Mouse (Mus musculus) limb, embryonic 12.5 days (tissue): ENCODE data around the gene Rmdn2. TPM values are rescaled to one million over a fixed set of nuclear protein-coding genes. Genes with fewer than 3 reads are reported as not detected.

Experiments
- ATAC-seq: fragments of 200-750 bp; cut with Nextera tagmentation; 2 replicates; pipeline ENCODE4 v1.8.0; 2017; ENCODE audit warnings: low read depth, moderate TSS enrichment; ENCODE audit not compliant: insufficient number of reproducible peaks, insufficient read depth, low FRiP score, low TSS enrichment
- H3K27ac ChIP-seq: fragments of 300-500 bp; sonication (generic); 2 replicates; pipeline ENCODE4 v1.5.1; 2016; ENCODE audit warnings: mild to moderate bottlenecking, moderate library complexity
- H3K27me3 ChIP-seq: fragments of 300-500 bp; sonication (generic); 2 replicates; pipeline ENCODE4 v1.6.1; 2016; ENCODE audit warnings: mild to moderate bottlenecking, moderate library complexity
- H3K36me3 ChIP-seq: fragments of 300-500 bp; sonication (generic); 2 replicates; pipeline ENCODE4 v1.6.1; 2016; ENCODE audit warnings: mild to moderate bottlenecking, moderate library complexity
- H3K4me1 ChIP-seq: fragments of 300-500 bp; sonication (generic); replicated peaks from 2 replicates; pipeline ENCODE4 v1.6.1; 2016
- H3K4me2 ChIP-seq: fragments of 300-500 bp; sonication (generic); 2 replicates; pipeline ENCODE4 v1.6.1; 2016; ENCODE audit warnings: mild to moderate bottlenecking, moderate library complexity
- H3K4me3 ChIP-seq: fragments of 300-500 bp; sonication (generic); replicated peaks from 2 replicates; pipeline ENCODE4 v1.5.1; 2016; ENCODE audit warnings: mild to moderate bottlenecking
- H3K9ac ChIP-seq: fragments of 300-500 bp; sonication (generic); replicated peaks from 2 replicates; pipeline ENCODE4 v1.6.1; 2016; ENCODE audit warnings: mild to moderate bottlenecking, moderate library complexity
- H3K9me3 ChIP-seq: fragments of 300-500 bp; sonication (generic); 2 replicates; pipeline ENCODE4 v1.6.1; 2016; ENCODE audit warnings: mild to moderate bottlenecking, moderate library complexity
- whole genome bisulfite sequencing: fragments of 180-500 bp; shearing (Covaris S2); methylation state at CpG from one replicate; pipeline ENCODE4 v1.1.7; 2016; 5-methylcytosine and 5-hydroxymethylcytosine counted together
- polyA plus RNA-seq: library from polyadenylated mRNA; unstranded; fragments of >200 nt; fragmentation: Nextera tagmentation; extraction: Ambion mirVana; gene quantifications from 2 replicates; pipeline ENCODE4 v1.2.1, GENCODE M21; 2016

Rmdn2 gene
- polyA plus RNA-seq, 1 experiment from 2014 or later = 8.7 TPM

GRCm38 (mm10) chr17:79618455-79618854, 6.8 kb downstream of the Rmdn2 start:
- ATAC-seq = no peak
- Histone ChIP-seq H3K27ac (no peak overlapping the region), H3K4me1 (no peaks in the 10 kb centered on the region; the same call in 1 of the 2 replicates), H3K9ac (no peak overlapping the region), H3K4me3 (no peak overlapping the region), H3K27me3 (no peaks in the 10 kb centered on the region), H3K36me3 (no peaks in the 10 kb centered on the region), H3K4me2 (no peak overlapping the region), H3K9me3 (no peaks in the 10 kb centered on the region)
- 92% methylated on average over 10 of the region's 10 CpGs for WGBS

GRCm38 (mm10) chr17:79618984-79619383, 7.3 kb downstream of the Rmdn2 start:
- ATAC-seq = no peak

DNA sequence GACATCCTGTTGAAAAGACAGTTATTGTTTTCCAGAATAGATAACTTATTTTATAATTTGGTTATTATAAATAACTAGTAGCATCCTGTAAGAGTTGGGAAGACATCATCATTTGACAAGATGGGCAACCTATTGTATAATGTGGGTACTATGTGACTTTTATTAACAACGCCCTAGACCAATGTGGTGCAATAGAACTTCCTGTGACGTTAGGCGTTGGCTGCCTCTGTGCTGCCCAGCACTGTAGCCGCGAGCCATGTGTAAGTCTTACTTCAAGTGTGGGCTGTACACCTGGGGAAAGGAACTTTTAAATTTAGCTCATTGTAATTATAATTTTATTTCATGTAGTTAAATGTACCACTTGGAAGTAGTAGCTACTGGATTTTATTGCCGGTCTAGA, 10.4 kb downstream of the Rmdn2 start:
- no peaks in the 10 kb centered on the region for H3K27me3 ChIP-seq
- no peaks in the 10 kb centered on the region for H3K9me3 ChIP-seq
- H3K4me3 ChIP-seq = no peak overlapping the region
- no peak for ATAC-seq
- no peak overlapping the region for H3K27ac ChIP-seq
- no peaks in the 10 kb centered on the region for H3K36me3 ChIP-seq
- no peaks in the 10 kb centered on the region for H3K4me1 ChIP-seq
- H3K4me2 ChIP-seq = no peak overlapping the region
- no peak overlapping the region for H3K9ac ChIP-seq
- 91% methylated on average over 6 of the region's 6 CpGs for WGBS

More at GRCm38 (mm10) chr17:79618984-79619383, 7.3 kb downstream of the Rmdn2 start:
- H3K4me3 ChIP-seq = no peak overlapping the region
- no peaks in the 10 kb centered on the region; the same call in 1 of the 2 replicates for H3K4me1 ChIP-seq
- WGBS = 92% methylated on average over 5 of the region's 5 CpGs
- H3K9me3 ChIP-seq = no peaks in the 10 kb centered on the region
- H3K4me2 ChIP-seq = no peak overlapping the region
- no peaks in the 10 kb centered on the region for H3K36me3 ChIP-seq
- no peaks in the 10 kb centered on the region for H3K27me3 ChIP-seq
- H3K27ac ChIP-seq = no peak overlapping the region
- no peak overlapping the region for H3K9ac ChIP-seq

DNA sequence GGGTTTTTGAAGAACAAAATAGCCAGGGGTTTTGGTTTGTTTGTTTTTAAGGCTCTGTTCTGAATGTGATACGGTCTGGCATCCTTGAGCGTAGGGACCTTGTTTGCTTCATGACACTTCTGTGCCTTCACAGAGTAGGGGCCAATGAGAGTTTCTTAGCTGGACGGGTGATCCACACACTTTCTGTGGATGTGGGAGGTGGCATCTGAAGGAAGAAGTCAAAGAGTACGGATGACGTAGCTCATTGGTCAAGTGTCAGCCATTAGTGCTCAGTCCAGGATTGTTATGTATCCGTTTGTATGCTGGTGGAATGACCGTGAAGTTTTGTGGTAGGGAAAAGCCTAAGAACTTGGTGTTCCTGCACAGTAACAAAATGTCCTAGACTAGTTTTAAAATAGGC, 10.9 kb downstream of the Rmdn2 start:
- H3K4me2 ChIP-seq = no peak overlapping the region

DNA sequence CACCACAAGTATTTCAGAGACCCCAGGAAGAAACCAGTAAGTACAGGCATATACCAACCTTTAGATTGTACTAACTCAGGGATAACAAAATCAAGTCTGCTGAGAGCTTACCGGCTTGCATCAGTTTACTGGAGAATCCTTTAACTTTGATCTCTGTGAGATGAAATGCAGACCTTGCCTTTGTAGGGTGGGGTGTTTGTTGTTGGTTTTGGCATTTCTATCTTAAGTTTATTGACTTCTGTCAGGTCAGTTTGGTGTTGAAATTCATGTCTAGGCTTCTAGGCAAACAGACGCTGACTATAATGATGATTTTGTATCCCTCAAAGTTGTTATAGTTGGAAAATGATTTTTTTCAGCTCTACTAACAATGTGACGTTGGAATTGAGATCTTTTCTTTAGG, 12.2 kb downstream of the Rmdn2 start:
- Histone ChIP-seq H3K4me1 (no peaks in the 10 kb centered on the region), H3K27me3 (no peaks in the 10 kb centered on the region), H3K36me3 (no peaks in the 10 kb centered on the region), H3K27ac (no peak overlapping the region), H3K9ac (no peak overlapping the region), H3K9me3 (no peaks in the 10 kb centered on the region), H3K4me2 (no peak overlapping the region), H3K4me3 (no peak overlapping the region)
- 69% methylated on average over 3 of the region's 3 CpGs for WGBS
- ATAC-seq = no peak

More for the DNA sequence above, 10.9 kb downstream of the Rmdn2 start:
- Histone ChIP-seq H3K27me3 (no peaks in the 10 kb centered on the region), H3K27ac (no peak overlapping the region), H3K4me3 (no peak overlapping the region), H3K36me3 (no peaks in the 10 kb centered on the region), H3K9ac (no peak overlapping the region), H3K4me1 (no peaks in the 10 kb centered on the region), H3K9me3 (no peaks in the 10 kb centered on the region)
- no peak for ATAC-seq
- WGBS = 89% methylated on average over 7 of the region's 7 CpGs

- no peak for ATAC-seq
- H3K4me2 ChIP-seq = no peak overlapping the region
- H3K27ac ChIP-seq = no peak overlapping the region
- no peak overlapping the region for H3K4me3 ChIP-seq
- WGBS = 76% methylated on average over 12 of the region's 12 CpGs
- no peaks in the 10 kb centered on the region for H3K36me3 ChIP-seq
- H3K9me3 ChIP-seq = no peaks in the 10 kb centered on the region
- no peaks in the 10 kb centered on the region for H3K4me1 ChIP-seq
- H3K9ac ChIP-seq = no peak overlapping the region
- H3K27me3 ChIP-seq = no peaks in the 10 kb centered on the region
Measured at GRCm38 (mm10) chr17:79626241-79626816, 14.7 kb downstream of the Rmdn2 start.

- H3K4me3 ChIP-seq = no peak overlapping the region
- 88% methylated on average over 4 of the region's 4 CpGs for WGBS
- no peak overlapping the region for H3K9ac ChIP-seq
- no peak overlapping the region for H3K27ac ChIP-seq
- no peaks in the 10 kb centered on the region for H3K36me3 ChIP-seq
- H3K9me3 ChIP-seq = no peaks in the 10 kb centered on the region
- no peak for ATAC-seq
- no peak overlapping the region for H3K4me2 ChIP-seq
- H3K27me3 ChIP-seq = no peaks in the 10 kb centered on the region
- no peaks in the 10 kb centered on the region for H3K4me1 ChIP-seq
Measured at GRCm38 (mm10) chr17:79649893-79650292, 38.2 kb downstream of the Rmdn2 start.

DNA sequence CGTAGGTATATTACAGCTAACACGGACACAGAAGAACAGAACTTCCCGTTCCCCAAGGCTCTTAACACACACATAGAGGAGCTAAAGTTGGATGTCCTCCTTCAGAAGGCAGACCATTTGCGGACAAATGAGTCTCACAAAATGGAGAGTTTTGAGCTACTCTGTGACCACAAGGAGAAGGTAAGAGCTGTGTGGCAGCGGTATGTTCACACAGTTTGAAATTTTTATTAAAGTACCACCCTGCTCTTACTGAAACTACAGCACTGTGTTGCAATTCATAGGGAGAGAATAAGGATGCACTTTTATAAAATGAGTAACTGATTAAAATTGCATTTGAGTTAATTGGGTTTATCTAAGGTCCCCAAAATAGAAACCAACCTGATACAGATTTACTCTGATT, 38.6 kb downstream of the Rmdn2 start:
- no peaks in the 10 kb centered on the region for H3K4me1 ChIP-seq
- no peak overlapping the region for H3K4me3 ChIP-seq
- no peaks in the 10 kb centered on the region for H3K36me3 ChIP-seq
- H3K27me3 ChIP-seq = no peaks in the 10 kb centered on the region
- no peak overlapping the region for H3K4me2 ChIP-seq
- ATAC-seq = no peak
- H3K27ac ChIP-seq = no peak overlapping the region
- 92% methylated on average over 5 of the region's 5 CpGs for WGBS
- no peaks in the 10 kb centered on the region for H3K9me3 ChIP-seq
- no peak overlapping the region for H3K9ac ChIP-seq

GRCm38 (mm10) chr17:79653171-79653570, 41.5 kb downstream of the Rmdn2 start:
- no peaks in the 10 kb centered on the region for H3K36me3 ChIP-seq
- H3K4me3 ChIP-seq = no peak overlapping the region
- no peaks in the 10 kb centered on the region for H3K9me3 ChIP-seq
- H3K4me1 ChIP-seq = no peaks in the 10 kb centered on the region
- H3K4me2 ChIP-seq = no peak overlapping the region
- no peak overlapping the region for H3K9ac ChIP-seq
- H3K27ac ChIP-seq = no peak overlapping the region
- 90% methylated on average over 1 of the region's 1 CpGs for WGBS
- H3K27me3 ChIP-seq = no peaks in the 10 kb centered on the region
- ATAC-seq = no peak

DNA sequence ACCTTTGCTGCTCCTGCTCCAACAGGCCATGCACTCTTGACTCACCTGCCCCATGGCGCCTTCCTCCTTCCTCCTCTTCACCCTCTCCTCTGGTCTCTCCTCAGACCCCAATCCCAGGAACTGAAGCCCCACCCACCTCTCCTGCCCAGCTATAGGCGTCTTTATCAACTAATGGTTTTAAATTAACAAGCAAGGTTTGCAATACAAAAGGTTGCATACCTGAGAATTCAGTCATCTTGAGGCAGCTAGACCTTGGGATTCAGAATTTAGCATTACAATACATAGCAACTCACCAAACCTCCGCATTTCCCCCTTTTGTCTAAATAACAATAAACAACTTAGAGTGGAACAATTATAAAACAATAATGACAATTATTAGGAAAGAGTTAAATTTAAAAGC, 42.5 kb downstream of the Rmdn2 start:
- H3K9me3 ChIP-seq = no peaks in the 10 kb centered on the region
- H3K4me2 ChIP-seq = no peak overlapping the region
- no peak overlapping the region for H3K9ac ChIP-seq
- ATAC-seq = no peak
- H3K4me3 ChIP-seq = no peak overlapping the region
- H3K27me3 ChIP-seq = no peaks in the 10 kb centered on the region
- H3K36me3 ChIP-seq = no peaks in the 10 kb centered on the region
- H3K27ac ChIP-seq = no peak overlapping the region
- 63% methylated on average over 3 of the region's 3 CpGs for WGBS
- H3K4me1 ChIP-seq = no peaks in the 10 kb centered on the region

GRCm38 (mm10) chr17:79657785-79658184, 46.1 kb downstream of the Rmdn2 start:
- Histone ChIP-seq H3K9me3 (no peaks in the 10 kb centered on the region), H3K9ac (no peak overlapping the region), H3K4me1 (no peaks in the 10 kb centered on the region), H3K4me3 (no peak overlapping the region), H3K27ac (no peak overlapping the region), H3K36me3 (no peaks in the 10 kb centered on the region), H3K27me3 (no peaks in the 10 kb centered on the region), H3K4me2 (no peak overlapping the region)
- 62% methylated on average over 9 of the region's 9 CpGs for WGBS
- no peak for ATAC-seq

- no peak for ATAC-seq
Measured at GRCm38 (mm10) chr17:79658452-79658851, 46.8 kb downstream of the Rmdn2 start.

More at GRCm38 (mm10) chr17:79658452-79658851, 46.8 kb downstream of the Rmdn2 start:
- Histone ChIP-seq H3K4me2 (no peak overlapping the region), H3K4me3 (no peak overlapping the region), H3K27me3 (no peaks in the 10 kb centered on the region), H3K4me1 (no peaks in the 10 kb centered on the region), H3K9ac (no peak overlapping the region), H3K9me3 (no peaks in the 10 kb centered on the region), H3K27ac (no peak overlapping the region), H3K36me3 (no peaks in the 10 kb centered on the region)
- 69% methylated on average over 3 of the region's 3 CpGs for WGBS
